Mouse (Mus musculus) heart, adult 2 months (tissue): ENCODE measurements around the gene Aqp3. TPM values are rescaled to one million over a fixed set of nuclear protein-coding genes. Genes with fewer than 3 reads are reported as not detected.
A peak's percentile ranks its signal among the peaks of the same experiment; 100 is the strongest.

Experiments used
- DNase-seq, 2 experiments: peaks; one replicate each; pipeline ENCODE4 v3.0.0; 2021
- H3K27ac ChIP-seq: fragments of 200-600 bp; 2 replicates; pipeline ENCODE4 v1.8.1; 2022
- H3K27me3 ChIP-seq: fragments of 200-500 bp; 2 replicates; pipeline ENCODE4 v1.6.1; 2012; ENCODE audit warnings: mild to moderate bottlenecking, low read length, inconsistent platforms, mixed read lengths; ENCODE audit not compliant: control insufficient read depth, insufficient read depth
- H3K36me3 ChIP-seq: fragments of 200-500 bp; 2 replicates; pipeline ENCODE4 v1.6.1; 2012; ENCODE audit warnings: low read length, inconsistent platforms; ENCODE audit not compliant: control insufficient read depth, insufficient read depth
- H3K4me1 ChIP-seq: fragments of 200-500 bp; 2 replicates; pipeline ENCODE4 v1.6.1; 2011; ENCODE audit warnings: low read length; ENCODE audit not compliant: control insufficient read depth, insufficient read depth
- H3K4me3 ChIP-seq: fragments of 200-600 bp; 2 replicates; pipeline ENCODE4 v1.8.1; 2022
- H3K79me2 ChIP-seq: fragments of 200-500 bp; replicated peaks from 2 replicates; pipeline ENCODE4 v1.6.1; 2012; ENCODE audit warnings: mild to moderate bottlenecking, inconsistent platforms, low read length, moderate library complexity, mixed read lengths; ENCODE audit not compliant: control insufficient read depth, insufficient read depth
- H3K9ac ChIP-seq: fragments of 200-500 bp; 2 replicates; pipeline ENCODE4 v1.6.1; 2012; ENCODE audit warnings: low read depth, mild to moderate bottlenecking, control low read depth, inconsistent platforms, low read length, mixed read lengths
- CTCF ChIP-seq: fragments of 200-600 bp; IDR thresholded peaks from 2 replicates; pipeline ENCODE4 v1.8.1; 2022; ENCODE audit warnings: antibody characterized with exemption, mild to moderate bottlenecking, moderate library complexity
- EP300 ChIP-seq: fragments of 200-500 bp; IDR thresholded peaks from 2 replicates; pipeline ENCODE4 v1.6.1; 2011; ENCODE audit warnings: low read depth, low read length, control low read depth; ENCODE audit not compliant: insufficient read depth
- POLR2A ChIP-seq: fragments of 200-500 bp; IDR thresholded peaks from 2 replicates; pipeline ENCODE4 v1.6.1; 2011; ENCODE audit warnings: mild to moderate bottlenecking, low read depth, low read length, control low read depth; ENCODE audit not compliant: insufficient read depth
- WGBS: fragments of 180-500 bp; shearing (Covaris S2); methylation state at CpG from one replicate; pipeline ENCODE4 v1.1.7; 2018; 5-methylcytosine and 5-hydroxymethylcytosine counted together
- intact Hi-C: fragments of 180-260 bp; cut with DNase I; formaldehyde crosslinking; loops from one replicate; pipeline ENCODE4 v1.15.1; 2025
- polyA plus RNA-seq: library from polyadenylated mRNA; depleted of rRNA; stranded (reverse); fragments of >200 nt; gene quantifications from 2 replicates; pipeline ENCODE4 v1.2.3, GENCODE M21; 2012; rRNA removed
- total RNA-seq, 2 experiments: library from RNA; stranded (reverse); gene quantifications; 2 replicates each; pipeline ENCODE4 v1.2.3; 2021

The Aqp3 gene
- total and polyA plus RNA-seq, 3 experiments: 4.2 TPM; not detected in 2

- intact Hi-C loops: loop anchor here (10.0 kb wide), 1 partner anchor 200 kb away; no protein-coding TSS in a partner anchor
- H3K27ac ChIP-seq: peak overlapping the region; percentile 93
These were observed 52.7 kb downstream of the Aqp3 start for GRCm38 (mm10) chr4:41045288-41045687.

GRCm38 (mm10) chr4:41043961-41044360 is 54.0 kb downstream of the Aqp3 start:
- H3K27me3 ChIP-seq: no peaks in the 10 kb centered on the region
- H3K27ac ChIP-seq: peak overlapping the region; percentile 93
- peaks cover 3% of the 10 kb centered on the region for H3K36me3 ChIP-seq
- peaks cover 14% of the 10 kb centered on the region for H3K4me1 ChIP-seq
- TF ChIP-seq EP300: no peak
- TF ChIP-seq POLR2A: 0 out of 2 replicates have a peak, but pooled peaks have one; percentile 31
- peak; percentile 65 for TF ChIP-seq CTCF
- WGBS: 54% methylated on average over 5 of the region's 5 CpGs
- intact Hi-C loops: loop anchor here (1.0 to 10.0 kb wide), 2 partner anchors 14 to 199 kb away; no protein-coding TSS in a partner anchor
- H3K9ac ChIP-seq: peak overlapping the region; percentile 13
- no peaks in the 10 kb centered on the region for H3K79me2 ChIP-seq
- H3K4me3 ChIP-seq: peak overlapping the region; percentile 15; the same call in 1 of the 2 replicates
- peak in 1 of 2 experiments; percentile 31 for DNase-seq

More at GRCm38 (mm10) chr4:41045288-41045687, 52.7 kb downstream of the Aqp3 start:
- TF ChIP-seq CTCF: no peak
- TF ChIP-seq POLR2A: no peak
- TF ChIP-seq EP300: no peak
- Histone ChIP-seq H3K9ac (peak overlapping the region; percentile 53), H3K79me2 (no peaks in the 10 kb centered on the region), H3K4me1 (peaks cover 10% of the 10 kb centered on the region), H3K36me3 (peaks cover 3% of the 10 kb centered on the region; the same call in 1 of the 2 replicates), H3K4me3 (peak overlapping the region; percentile 31), H3K27me3 (no peaks in the 10 kb centered on the region)
- DNase-seq: no peak
- WGBS: 58% methylated on average over 3 of the region's 3 CpGs

DNA sequence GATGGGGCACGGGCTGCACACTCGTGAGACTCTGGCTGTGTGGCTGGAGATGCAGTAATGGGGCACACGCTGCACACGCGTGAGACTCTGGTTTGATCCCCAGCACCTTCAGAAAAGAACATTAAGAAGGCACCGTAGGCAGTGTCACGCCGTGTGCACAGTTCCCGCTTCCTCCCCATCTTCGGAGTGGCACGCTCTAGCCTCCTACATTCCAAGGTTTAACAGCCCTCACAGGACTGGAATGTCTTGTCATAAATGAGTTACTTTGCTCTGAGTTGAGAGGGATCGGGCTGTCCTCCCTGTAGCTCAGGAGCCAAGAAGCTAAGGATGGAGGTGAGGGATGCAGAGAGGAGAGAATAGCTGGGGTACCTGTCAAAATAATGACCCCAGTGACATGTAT is 55.1 kb downstream of the Aqp3 start:
- WGBS: 62% methylated on average over 12 of the region's 12 CpGs
- H3K9ac ChIP-seq: no peak overlapping the region; the same call in 1 of the 2 replicates

More for the DNA sequence above, 55.1 kb downstream of the Aqp3 start:
- peaks cover 6% of the 10 kb centered on the region for H3K36me3 ChIP-seq
- TF ChIP-seq POLR2A: no peak
- TF ChIP-seq EP300: no peak
- no peak for TF ChIP-seq CTCF
- intact Hi-C loops: loop anchor here (10.0 kb wide), 1 partner anchor 198 kb away; no protein-coding TSS in a partner anchor
- H3K79me2 ChIP-seq: no peaks in the 10 kb centered on the region
- no peaks in the 10 kb centered on the region for H3K27me3 ChIP-seq
- peak overlapping the region; percentile 93 for H3K27ac ChIP-seq
- DNase-seq: no peak
- no peak overlapping the region for H3K4me3 ChIP-seq
- H3K4me1 ChIP-seq: peaks cover 13% of the 10 kb centered on the region

Other genes starting within 250 kb of the Aqp3 start
- 10 to 100 TPM; 68.7 to 69.7 TPM for gene B4galt1, start 244.2 kb downstream of the Aqp3 start, total RNA-seq
- gene B4galt1, start 244.2 kb downstream of the Aqp3 start, polyA plus RNA-seq: 42.6 and 57.4 TPM in 2 replicates
- gene Spink4, start 178.1 kb downstream of the Aqp3 start, total RNA-seq: under 1 TPM in 1 of 2 experiments, not detected in 1; 0.68 TPM
- gene Spink4, start 178.1 kb downstream of the Aqp3 start, polyA plus RNA-seq: 1.7 and 3.6 TPM in 2 replicates
- 100 to 1,000 TPM; 263 to 301 TPM for gene Bag1, start 149.9 kb downstream of the Aqp3 start, total RNA-seq
- gene Bag1, start 149.9 kb downstream of the Aqp3 start, polyA plus RNA-seq: 88.7 and 97.0 TPM in 2 replicates
- 10 to 100 TPM; 32.7 to 36.6 TPM for gene Chmp5, start 149.8 kb downstream of the Aqp3 start, total RNA-seq
- 12.7 and 21.5 TPM in 2 replicates for gene Chmp5, start 149.8 kb downstream of the Aqp3 start, polyA plus RNA-seq
- gene Nfx1, start 127.3 kb downstream of the Aqp3 start, total RNA-seq: 10 to 100 TPM; 18.9 to 19.8 TPM
- 16.9 and 30.6 TPM in 2 replicates for gene Nfx1, start 127.3 kb downstream of the Aqp3 start, polyA plus RNA-seq
- 10 to 100 TPM; 21.6 to 33.0 TPM for gene Aqp7, start 50.0 kb downstream of the Aqp3 start, total RNA-seq
- 32.7 and 53.4 TPM in 2 replicates for gene Aqp7, start 50.0 kb downstream of the Aqp3 start, polyA plus RNA-seq
- gene Nol6, start 26.3 kb upstream of the Aqp3 start, total RNA-seq: 10 to 100 TPM; 14.9 to 16.4 TPM
- gene Nol6, start 26.3 kb upstream of the Aqp3 start, polyA plus RNA-seq: 17.6 and 21.2 TPM in 2 replicates
- gene Ube2r2, start 37.6 kb upstream of the Aqp3 start, total RNA-seq: 100 to 1,000 TPM; 121 to 133 TPM
- gene Ube2r2, start 37.6 kb upstream of the Aqp3 start, polyA plus RNA-seq: 52.7 and 72.9 TPM in 2 replicates
- gene Ubap2, start 177.0 kb upstream of the Aqp3 start, total RNA-seq: 10 to 100 TPM; 50.3 to 57.4 TPM
- 34.0 and 44.5 TPM in 2 replicates for gene Ubap2, start 177.0 kb upstream of the Aqp3 start, polyA plus RNA-seq
- gene Dcaf12, start 216.7 kb upstream of the Aqp3 start, total RNA-seq: 10 to 100 TPM; 31.5 to 57.9 TPM
- gene Dcaf12, start 216.7 kb upstream of the Aqp3 start, polyA plus RNA-seq: 26.5 and 32.4 TPM in 2 replicates